In genomic region chr3:153421060-153421917, GRCm38 (mm10) we compare ENCODE assay signal across 20 mouse cellular contexts.
DNase-seq lines count a peak whose midpoint lies in the region; ATAC-seq and TF ChIP-seq lines count a peak whose summit lies in the region.
"Had no signal": no experiment of that assay in that cellular context is flagged by ENCODE, and none has a peak within 500 bp of the region (broad histone marks: within the 10 kb centered on the region; RNA-seq: fewer than 3 reads in every experiment).

No protein-coding gene starts in this region.

- no peak overlapping the region for H3K27ac ChIP-seq in kidney, postnatal 0 days
- H3K27ac ChIP-seq in midbrain, embryonic 16.5 days (ENCODE audit: low read length), result no peak overlapping the region; the same call in 1 of the 2 replicates
- H3K27ac ChIP-seq in gastrocnemius, adult 2 months, result no peak overlapping the region
- H3K27ac ChIP-seq: embryonic facial prominence, embryonic 13.5 days; heart, embryonic 15.5 days had no signal

- H3K4me1 ChIP-seq in kidney, postnatal 0 days (replicated peaks; ENCODE audit: insufficient read depth, low read length), result peaks cover 12% of the 10 kb centered on the region; the same call in 1 of the 2 replicates
- peaks cover 18% of the 10 kb centered on the region for H3K4me1 ChIP-seq in midbrain, embryonic 16.5 days (ENCODE audit: control insufficient read depth, insufficient read depth, low read length)
- H3K4me1 ChIP-seq: heart, embryonic 15.5 days had no signal

- H3K4me3 ChIP-seq in kidney, postnatal 0 days (replicated peaks; ENCODE audit: low read depth, low read length), result no peak overlapping the region
- H3K4me3 ChIP-seq in midbrain, embryonic 16.5 days (ENCODE audit: low read depth, low read length), result no peak overlapping the region
- no peak overlapping the region for H3K4me3 ChIP-seq in gastrocnemius, adult 2 months
- H3K4me3 ChIP-seq: embryonic facial prominence, embryonic 13.5 days; heart, embryonic 15.5 days had no signal

- no peak for TF ChIP-seq CTCF in kidney, postnatal 0 days (IDR thresholded peaks at IDR 0.05; ENCODE audit: low read depth)
- TF ChIP-seq CTCF in gastrocnemius, adult 2 months (IDR thresholded peaks at IDR 0.05), result no peak

- WGBS in kidney, postnatal 0 days, result 42% methylated on average over 14 of the region's 14 CpGs
- 45% methylated on average over 14 of the region's 14 CpGs for WGBS in midbrain, embryonic 16.5 days

- no peak overlapping the region for H3K9ac ChIP-seq in kidney, postnatal 0 days (ENCODE audit: low read depth, low read length)
- H3K9ac ChIP-seq in midbrain, embryonic 16.5 days (ENCODE audit: low read depth, low read length), result no peak overlapping the region; the same call in 1 of the 2 replicates
- H3K9ac ChIP-seq: embryonic facial prominence, embryonic 13.5 days; heart, embryonic 15.5 days had no signal

- no peaks in the 10 kb centered on the region for H3K27me3 ChIP-seq in kidney, postnatal 0 days (ENCODE audit: insufficient read depth, low read length)
- no peaks in the 10 kb centered on the region for H3K27me3 ChIP-seq in midbrain, embryonic 16.5 days (ENCODE audit: control insufficient read depth, insufficient read depth, low read depth, low read length)
- H3K27me3 ChIP-seq: embryonic facial prominence, embryonic 13.5 days; heart, embryonic 15.5 days had no signal

- ATAC-seq in kidney, postnatal 0 days (replicated peaks; ENCODE audit: low FRiP score, low read depth), result no peak
- peak; percentile 49 for ATAC-seq in midbrain, embryonic 16.5 days
- ATAC-seq: CD4-positive, CD25-positive, alpha-beta regulatory T cell, adult 4 months; intestine, postnatal 0 days had no signal

- H3K9me3 ChIP-seq in kidney, postnatal 0 days (replicated peaks; ENCODE audit: low read length), result no peaks in the 10 kb centered on the region
- H3K9me3 ChIP-seq in midbrain, embryonic 16.5 days (replicated peaks; ENCODE audit: control insufficient read depth, low read length, poor library complexity, severe bottlenecking), result no peaks in the 10 kb centered on the region
- H3K9me3 ChIP-seq: embryonic facial prominence, embryonic 13.5 days; G1E; heart, embryonic 15.5 days had no signal

- DNase-seq in adrenal gland, adult (ENCODE audit: inconsistent age in 2 of 2, low spot score in 1 of 2), result peak; percentile 69 to 86
- no peak for DNase-seq in adrenal gland, postnatal 4 days (ENCODE audit: low spot score in 2 of 2)
- peak; percentile 76 for DNase-seq in kidney, postnatal 0 days (ENCODE audit: low spot score)
- no peak for DNase-seq in kidney, postnatal 25 days
- peak; percentile 27 for DNase-seq in adrenal gland, postnatal 25 days
- no peak for DNase-seq in gastrocnemius, adult 2 months
- DNase-seq in left cerebral cortex, postnatal 25 days (ENCODE audit: low spot score in 2 of 2), result no peak
- DNase-seq: cerebellum, adult 8-10 months; kidney, postnatal 36 days; liver; lung, adult 18-20 months; lung, postnatal 36 days; right cerebral cortex, postnatal 4 days; thymus, postnatal 36 days had no signal

- H3K4me2 ChIP-seq in kidney, postnatal 0 days (ENCODE audit: low read length), result no peak overlapping the region
- H3K4me2 ChIP-seq in midbrain, embryonic 16.5 days (ENCODE audit: low read length), result no peak overlapping the region
- H3K4me2 ChIP-seq: embryonic facial prominence, embryonic 13.5 days; heart, embryonic 15.5 days had no signal

- intact Hi-C loops in gastrocnemius, adult 2 months (cut with DNase I), result no loop called here
- intact Hi-C loops in left cerebral cortex, postnatal 25 days (cut with DNase I), result no loop called here

- H3K36me3 ChIP-seq in kidney, postnatal 0 days (ENCODE audit: insufficient read depth, low read length), result no peaks in the 10 kb centered on the region
- no peaks in the 10 kb centered on the region for H3K36me3 ChIP-seq in midbrain, embryonic 16.5 days (ENCODE audit: control insufficient read depth, insufficient read depth, low read length)
- H3K36me3 ChIP-seq: embryonic facial prominence, embryonic 13.5 days; heart, embryonic 15.5 days had no signal

Comparison
In these comparisons a context has a peak if more than half of its experiments do, and no peak if none do; other contexts are left out.
1. DNase-seq: peak in adrenal gland, adult (2 of 2), kidney, postnatal 0 days (single experiment) and adrenal gland, postnatal 25 days (single experiment); none in adrenal gland, postnatal 4 days (0 of 2), kidney, postnatal 25 days (0 of 2), gastrocnemius, adult 2 months (single experiment) and left cerebral cortex, postnatal 25 days (0 of 2).